Mouse (Mus musculus) CH12.LX (cell line): ENCODE data around the gene Slc27a1. TPM values are rescaled to one million over a fixed set of nuclear protein-coding genes. Genes with fewer than 3 reads are reported as not detected.

Experiments
- DNase-seq: peaks from one replicate; pipeline ENCODE4 v3.0.0-alpha.2; 2013; ENCODE audit errors: extremely low read depth
- H3K27ac ChIP-seq: 2 replicates; pipeline ENCODE4 v1.5.1; 2012; ENCODE audit warnings: low read depth, mild to moderate bottlenecking, control low read depth, moderate library complexity; ENCODE audit not compliant: insufficient read depth
- H3K27me3 ChIP-seq: replicated peaks from 2 replicates; pipeline ENCODE3; 2012; ENCODE audit warnings: inconsistent platforms
- H3K36me3 ChIP-seq, 2 experiments: replicated peaks in 1 of 2; 2 replicates each; pipeline versions ENCODE3 to v1.6.1; 2012; ENCODE audit warnings: inconsistent platforms in 1 of 2, low read length in 1 of 2, mild to moderate bottlenecking in 1 of 2, mixed read lengths in 1 of 2, moderate library complexity in 1 of 2; ENCODE audit not compliant: control insufficient read depth in 1 of 2, insufficient read depth in 1 of 2
- H3K4me1 ChIP-seq, 2 experiments: 2 replicates each; pipeline ENCODE4 v1.6.1; 2012; ENCODE audit warnings: inconsistent platforms in 1 of 2, moderate library complexity in 1 of 2; ENCODE audit not compliant: insufficient read depth in 2 of 2, control insufficient read depth in 1 of 2
- H3K4me2 ChIP-seq: 2 replicates; pipeline ENCODE4 v1.6.1; 2012; ENCODE audit warnings: low read depth, mild to moderate bottlenecking, control low read depth; ENCODE audit not compliant: poor library complexity, insufficient read depth, severe bottlenecking
- H3K4me3 ChIP-seq, 3 experiments: fragments of 150-350 bp in 1 of 3; sonication (generic) in 1 of 3; replicated peaks in 1 of 3; 2 replicates each; pipeline versions ENCODE3 to v1.5.1; 2011 to 2012; ENCODE audit warnings: low read depth in 2 of 3, low read length in 2 of 3, mild to moderate bottlenecking in 2 of 3, moderate library complexity in 2 of 3, control low read depth in 1 of 3, improper control_type of control experiment in 1 of 3, inconsistent platforms in 1 of 3, mixed read lengths in 1 of 3; ENCODE audit not compliant: poor library complexity in 1 of 3
- H3K79me2 ChIP-seq: replicated peaks from 2 replicates; pipeline ENCODE4 v1.6.1; 2012; ENCODE audit warnings: mild to moderate bottlenecking, moderate library complexity; ENCODE audit not compliant: control insufficient read depth, poor library complexity, insufficient read depth, severe bottlenecking; ENCODE audit errors: extremely low read depth
- H3K9ac ChIP-seq: 2 replicates; pipeline ENCODE4 v1.6.1; 2012; ENCODE audit warnings: low read depth, mild to moderate bottlenecking, control low read depth, moderate library complexity; ENCODE audit not compliant: insufficient read depth
- H3K9me3 ChIP-seq: replicated peaks from 2 replicates; pipeline ENCODE3; 2012; ENCODE audit warnings: low read length, inconsistent platforms, mixed read lengths
- BHLHE40 ChIP-seq: IDR thresholded peaks from 2 replicates; pipeline ENCODE4 v1.6.1; 2011; ENCODE audit warnings: mild to moderate bottlenecking, low read depth, low read length, improper control_type of control experiment
- CHD2 ChIP-seq: IDR thresholded peaks from 2 replicates; pipeline ENCODE4 v1.6.1; 2011; ENCODE audit warnings: low read length, improper control_type of control experiment
- E2F4 ChIP-seq: IDR thresholded peaks from 2 replicates; pipeline ENCODE4 v1.6.1; 2011; ENCODE audit warnings: low read depth, low read length, improper control_type of control experiment; ENCODE audit not compliant: insufficient replicate concordance
- ELF1 ChIP-seq: IDR thresholded peaks from 2 replicates; pipeline ENCODE4 v1.6.1; 2014; ENCODE audit warnings: low read depth, mild to moderate bottlenecking, inconsistent platforms, low read length, improper control_type of control experiment
- EP300 ChIP-seq: IDR thresholded peaks from 2 replicates; pipeline ENCODE4 v1.6.1; 2011; ENCODE audit warnings: low read length, improper control_type of control experiment
- GABPA ChIP-seq: IDR thresholded peaks from 2 replicates; pipeline ENCODE4 v1.6.1; 2012; ENCODE audit warnings: low read depth, low read length, improper control_type of control experiment, inconsistent platforms; ENCODE audit not compliant: insufficient replicate concordance
- HCFC1 ChIP-seq: IDR thresholded peaks from 2 replicates; pipeline ENCODE4 v1.6.1; 2012; ENCODE audit warnings: low read depth, mild to moderate bottlenecking, inconsistent platforms, low read length, improper control_type of control experiment
- IRF4 ChIP-seq: IDR thresholded peaks from 2 replicates; pipeline ENCODE4 v1.6.1; 2014; ENCODE audit warnings: low read depth, mild to moderate bottlenecking, inconsistent platforms, low read length, improper control_type of control experiment
- JUND ChIP-seq: conservative IDR thresholded peaks from 2 replicates; pipeline ENCODE4 v1.6.1; 2011; ENCODE audit warnings: low read depth, low read length, improper control_type of control experiment
- KAT2A ChIP-seq: IDR thresholded peaks from 2 replicates; pipeline ENCODE4 v1.6.1; 2012; ENCODE audit warnings: low read length, improper control_type of control experiment, inconsistent platforms; ENCODE audit not compliant: insufficient replicate concordance
- MAFK ChIP-seq: IDR thresholded peaks from 2 replicates; pipeline ENCODE4 v1.6.1; 2011; ENCODE audit warnings: low read length, improper control_type of control experiment; ENCODE audit not compliant: insufficient replicate concordance
- MAX ChIP-seq: IDR thresholded peaks from 2 replicates; pipeline ENCODE4 v1.6.1; 2011; ENCODE audit warnings: low read length, improper control_type of control experiment
- MAZ ChIP-seq: IDR thresholded peaks from 2 replicates; pipeline ENCODE4 v1.6.1; 2012; ENCODE audit warnings: low read depth, mild to moderate bottlenecking, inconsistent platforms, low read length, improper control_type of control experiment, moderate library complexity
- MEF2A ChIP-seq: IDR thresholded peaks from 2 replicates; pipeline ENCODE4 v1.6.1; 2014; ENCODE audit warnings: low read depth, mild to moderate bottlenecking, inconsistent platforms, low read length, improper control_type of control experiment, borderline replicate concordance
- MXI1 ChIP-seq: IDR thresholded peaks from 2 replicates; pipeline ENCODE4 v1.6.1; 2011; ENCODE audit warnings: mild to moderate bottlenecking, low read depth, low read length, improper control_type of control experiment
- MYC ChIP-seq: IDR thresholded peaks from 2 replicates; pipeline ENCODE4 v1.6.1; 2011; ENCODE audit warnings: low read depth, mild to moderate bottlenecking, improper control_type of control experiment, low read length
- NELFE ChIP-seq: IDR thresholded peaks from 2 replicates; pipeline ENCODE4 v1.6.1; 2011; ENCODE audit warnings: low read depth, low read length, improper control_type of control experiment
- NRF1 ChIP-seq: IDR thresholded peaks from 2 replicates; pipeline ENCODE4 v1.6.1; 2014; ENCODE audit warnings: low read depth, mild to moderate bottlenecking, inconsistent platforms, low read length, improper control_type of control experiment, moderate library complexity
- POLR2A ChIP-seq: IDR thresholded peaks from 2 replicates; pipeline ENCODE4 v1.6.1; 2011; ENCODE audit warnings: low read depth, mild to moderate bottlenecking, improper control_type of control experiment, low read length
- POLR2AphosphoS2 ChIP-seq: IDR thresholded peaks from 2 replicates; pipeline ENCODE4 v1.6.1; 2011; ENCODE audit warnings: low read depth, low read length, improper control_type of control experiment
- RAD21 ChIP-seq: IDR thresholded peaks from 2 replicates; pipeline ENCODE4 v1.6.1; 2011; ENCODE audit warnings: low read depth, mild to moderate bottlenecking, low read length, improper control_type of control experiment, moderate library complexity
- RCOR1 ChIP-seq: conservative IDR thresholded peaks from 2 replicates; pipeline ENCODE4 v1.6.1; 2012; ENCODE audit warnings: low read depth, mild to moderate bottlenecking, inconsistent platforms, low read length, improper control_type of control experiment
- SIN3A ChIP-seq: IDR thresholded peaks from 2 replicates; pipeline ENCODE4 v1.6.1; 2012; ENCODE audit warnings: low read length, improper control_type of control experiment, inconsistent platforms
- SMC3 ChIP-seq: IDR thresholded peaks from 2 replicates; pipeline ENCODE4 v1.6.1; 2011; ENCODE audit warnings: low read depth, low read length, improper control_type of control experiment
- TBP ChIP-seq: conservative IDR thresholded peaks from 2 replicates; pipeline ENCODE4 v1.6.1; 2011; ENCODE audit warnings: low read depth, low read length, improper control_type of control experiment
- TCF12 ChIP-seq: IDR thresholded peaks from 2 replicates; pipeline ENCODE4 v1.6.1; 2014; ENCODE audit warnings: low read depth, mild to moderate bottlenecking, inconsistent platforms, low read length, improper control_type of control experiment
- UBTF ChIP-seq: IDR thresholded peaks from 2 replicates; pipeline ENCODE4 v1.6.1; 2012; ENCODE audit warnings: low read depth, mild to moderate bottlenecking, inconsistent platforms, low read length, improper control_type of control experiment, moderate library complexity
- USF1 ChIP-seq: IDR thresholded peaks from 2 replicates; pipeline ENCODE4 v1.6.1; 2014; ENCODE audit warnings: low read depth, mild to moderate bottlenecking, inconsistent platforms, low read length, improper control_type of control experiment
- ZMIZ1 ChIP-seq: IDR thresholded peaks from 2 replicates; pipeline ENCODE4 v1.6.1; 2012; ENCODE audit warnings: low read depth, mild to moderate bottlenecking, inconsistent platforms, low read length, improper control_type of control experiment
- ZNF384 ChIP-seq: IDR thresholded peaks from 2 replicates; pipeline ENCODE4 v1.6.1; 2012; ENCODE audit warnings: low read depth, low read length, improper control_type of control experiment, inconsistent platforms
- dilution Hi-C: fragments of 300-500 bp; cut with MboI; formaldehyde crosslinking; loops from 2 replicates; pipeline ENCODE4 v1.14.3; 2020; ENCODE audit warnings: low sequenced_read_pairs; ENCODE audit not compliant: extremely low pct_unique_long_range_greater_than_20kb, extremely low pct_ligation_motif_present
- in situ Hi-C: fragments of 300-500 bp; cut with MboI; formaldehyde crosslinking; loops from 3 replicates; pipeline ENCODE4 v1.14.3; 2019; ENCODE audit warnings: low sequenced_read_pairs, low pct_ligation_motif_present, low pct_unique_long_range_greater_than_20kb, mixed read lengths
- polyA plus RNA-seq: library from polyadenylated mRNA; unstranded; fragments of >175 nt; gene quantifications from 2 replicates; pipeline ENCODE4 v1.2.1, GENCODE M21; 2012; ENCODE audit warnings: low read depth; ENCODE audit not compliant: insufficient read length
- total RNA-seq, 2 experiments: library from RNA; depleted of rRNA; stranded (reverse); fragments of 300-350 nt in 1 of 2; fragments of >200 nt in 1 of 2; gene quantifications; 2 replicates each; pipeline ENCODE4 v1.2.3; 2012 to 2014

Gene Slc27a1
- total and polyA plus RNA-seq, 3 experiments = 1.8 to 4.0 (median 2.4) TPM

- no peak for TF ChIP-seq NRF1
These were observed 31.4 kb upstream of the Slc27a1 start, which contains the start of gene Bst2 (continued) for GRCm38 (mm10) chr8:71537028-71537867.

DNA sequence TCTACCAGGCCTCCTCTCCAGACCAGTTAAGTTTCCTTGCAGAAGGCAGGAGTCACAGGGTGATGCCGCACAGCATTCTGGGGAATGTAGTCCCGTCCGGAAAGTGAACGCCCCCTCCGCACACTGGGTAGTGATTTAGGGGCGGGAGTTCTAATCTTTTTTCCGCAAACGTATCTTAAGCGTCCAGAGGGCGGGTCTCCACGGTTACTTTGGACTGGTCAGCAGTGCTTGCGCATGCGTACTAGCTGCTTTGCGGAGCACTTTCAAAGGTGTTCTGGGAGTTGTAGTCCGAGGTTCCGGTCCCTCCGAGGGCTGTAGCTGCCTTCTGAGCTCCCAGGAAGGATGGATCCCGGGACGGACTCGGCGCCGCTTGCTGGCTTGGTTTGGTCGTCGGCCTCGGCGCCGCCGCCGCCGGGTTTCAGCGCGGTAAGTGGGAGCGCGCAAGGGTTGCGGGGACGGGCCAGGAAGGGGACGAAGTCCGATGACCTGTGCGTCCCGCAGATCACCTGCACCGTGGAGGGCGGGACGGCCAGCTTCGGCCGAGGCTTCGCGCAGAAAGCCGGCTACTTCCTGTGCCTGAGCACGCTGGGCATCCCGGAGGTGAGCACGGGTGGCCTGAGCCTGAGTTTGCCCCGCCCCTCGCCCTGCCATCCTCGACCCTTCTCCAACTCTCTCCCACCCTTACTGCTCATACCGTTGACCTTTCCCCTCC is 25.9 kb upstream of the Slc27a1 start, which contains the start of gene Mvb12a:
Gene Mvb12a (plus strand): TSS at position 291 of the 712 bp plus-strand sequence.
- H3K79me2 ChIP-seq = peaks cover 17% of the 10 kb centered on the region
- TF ChIP-seq CHD2 = peak; percentile 84
- no peak for TF ChIP-seq EP300
- peak; percentile 34; the same call in 1 of the 2 replicates for TF ChIP-seq IRF4
- TF ChIP-seq USF1 = peak; percentile 57
- peak; percentile 96 for TF ChIP-seq KAT2A
- TF ChIP-seq MAZ = peak; percentile 84
- no peak for TF ChIP-seq RCOR1
- peak; percentile 96 for TF ChIP-seq ELF1
- TF ChIP-seq TBP = 0 out of 2 replicates have a peak, but pooled peaks have one; percentile 2
- no peak for TF ChIP-seq RAD21
- peak; percentile 31 for TF ChIP-seq MAX
- peak; percentile 70; the same call in 1 of the 2 replicates for TF ChIP-seq NELFE
- TF ChIP-seq GABPA = peak; percentile 58; the same call in 1 of the 2 replicates
- TF ChIP-seq JUND = 0 out of 2 replicates have a peak, but pooled peaks have one; percentile 22
- no peak for TF ChIP-seq MAFK
- peak; percentile 83; the same call in 1 of the 2 replicates for TF ChIP-seq SIN3A
- peak; percentile 53 for TF ChIP-seq MEF2A
- 0 out of 2 replicates have a peak, but pooled peaks have one; percentile 47 for TF ChIP-seq POLR2AphosphoS2
- TF ChIP-seq TCF12 = peak; percentile 60; the same call in 1 of the 2 replicates
- peak; percentile 96 for TF ChIP-seq HCFC1
- no peak for TF ChIP-seq BHLHE40
- peak; percentile 47; the same call in 1 of the 2 replicates for TF ChIP-seq POLR2A
- TF ChIP-seq UBTF = no peak
- peak; percentile 3; the same call in 1 of the 2 replicates for TF ChIP-seq SMC3
- TF ChIP-seq MYC = peak; percentile 75; the same call in 1 of the 2 replicates
- TF ChIP-seq NRF1 = peak; percentile 99
- 0 out of 2 replicates have a peak, but pooled peaks have one; percentile 62 for TF ChIP-seq MXI1
- peak; percentile 45; the same call in 1 of the 2 replicates for TF ChIP-seq ZNF384
- peak; percentile 68; the same call in 1 of the 2 replicates for TF ChIP-seq E2F4
- TF ChIP-seq ZMIZ1 = peak; percentile 52; the same call in 1 of the 2 replicates
- TF ChIP-seq, all 38 proteins: peak for 24
- Histone ChIP-seq H3K27ac (peak within 1 kb of the TSS; percentile 14), H3K36me3 (peaks cover 27 to 38% of the 10 kb centered on the region in 2 experiments), H3K4me1 (peaks cover 9 to 36% of the 10 kb centered on the region in 2 experiments; a peak in 3 of 4 replicates), H3K27me3 (no peaks in the 10 kb centered on the region), H3K4me3 (peak within 1 kb of the TSS; percentile 79 to 98 (median 80)), H3K9me3 (no peaks in the 10 kb centered on the region), H3K4me2 (peak within 1 kb of the TSS; percentile 65), H3K9ac (peak within 1 kb of the TSS; percentile 72)
- DNase-seq = peak; percentile 100
- in situ Hi-C loops (no loop called here), dilution Hi-C loops (no loop called here)
